Mouse (Mus musculus) yolk sac, embryonic 10.5 days (tissue): ENCODE results near the gene Aifm2.
A peak's percentile ranks its signal among the peaks of the same experiment; 100 is the strongest.

Experiments
- DNase-seq: peaks from one replicate; pipeline ENCODE4 v3.0.0-alpha.2; 2017; ENCODE audit warnings: low spot score

The Aifm2 gene

DNA sequence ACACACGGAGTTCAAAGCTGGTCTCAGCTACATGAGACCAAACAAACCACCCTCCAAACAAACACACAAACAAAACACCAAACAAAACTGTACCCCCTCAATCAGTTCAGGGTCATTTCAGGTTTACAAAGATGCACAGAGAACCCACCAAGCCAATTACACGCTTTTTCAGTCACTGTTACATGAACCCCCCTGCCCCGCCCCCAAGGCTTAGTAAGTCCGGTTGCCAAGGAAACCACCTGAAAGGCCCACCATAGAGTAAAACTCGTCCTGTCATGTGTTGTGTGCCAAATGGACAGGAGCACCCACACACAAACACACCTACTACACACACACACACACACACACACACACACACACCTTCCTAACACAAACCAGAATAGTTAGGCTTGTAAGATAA is 50.5 kb downstream of the Aifm2 start:
- no peak for DNase-seq

DNA sequence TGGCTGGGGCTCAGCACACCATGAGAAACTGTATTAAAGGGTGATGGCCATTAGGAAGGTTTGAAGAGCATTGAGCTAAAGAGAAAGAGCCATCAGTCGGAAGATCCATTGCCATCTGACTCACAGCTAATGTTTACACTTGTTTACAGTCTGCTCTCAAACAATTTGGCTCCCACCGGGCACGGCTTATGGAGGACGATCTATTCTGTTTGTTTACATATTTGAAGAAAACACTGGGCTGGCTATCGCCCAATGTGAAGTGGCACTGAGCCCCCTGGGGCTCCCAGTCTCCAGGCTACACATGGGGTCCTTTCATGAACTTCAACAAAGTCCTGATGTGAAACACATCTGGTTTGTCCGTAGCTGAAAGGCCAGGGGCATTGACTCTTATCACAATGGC is 51.7 kb downstream of the Aifm2 start:
- DNase-seq = no peak

DNA sequence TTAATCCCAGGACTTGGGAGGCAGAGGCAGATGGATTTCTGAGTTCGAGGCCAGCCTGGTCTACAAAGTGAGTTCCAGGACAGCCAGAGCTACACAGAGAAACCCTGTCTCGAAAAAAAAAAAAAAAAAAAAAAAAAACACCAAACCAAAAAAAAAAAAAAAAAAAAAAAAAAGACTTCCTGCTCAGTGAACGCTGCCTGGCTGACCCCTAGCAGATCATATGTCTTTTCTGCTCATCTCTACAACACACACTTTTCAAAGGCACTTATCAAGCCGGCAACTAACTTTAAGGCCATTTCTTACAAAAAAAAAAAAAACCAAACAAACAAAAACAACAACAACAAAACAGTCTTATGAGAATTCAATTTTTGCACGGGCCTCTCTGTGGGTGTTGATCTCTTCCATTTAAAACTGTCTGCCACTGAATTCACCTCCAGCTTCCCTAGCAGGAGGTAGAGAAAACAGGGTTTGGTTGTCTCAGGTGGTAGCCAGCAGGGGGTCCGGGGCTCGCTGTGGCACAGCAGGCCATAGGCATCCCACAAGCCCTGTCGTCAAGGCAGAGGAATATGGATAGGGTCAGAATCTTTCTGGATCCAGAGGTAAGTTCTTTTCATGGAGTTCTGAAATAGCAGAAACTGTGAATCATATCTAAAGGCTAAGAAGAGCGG is 66.5 kb downstream of the Aifm2 start:
- DNase-seq = no peak

- peak; percentile 44 for DNase-seq
Measured at GRCm38 (mm10) chr10:61782799-61783611, 67.9 kb downstream of the Aifm2 start.

- peak; percentile 71 for DNase-seq
Measured at GRCm38 (mm10) chr10:61783621-61784251, 68.7 kb downstream of the Aifm2 start, which contains the start of gene H2afy2. H2afy2 (minus strand) TSS chr10:61784147.

DNA sequence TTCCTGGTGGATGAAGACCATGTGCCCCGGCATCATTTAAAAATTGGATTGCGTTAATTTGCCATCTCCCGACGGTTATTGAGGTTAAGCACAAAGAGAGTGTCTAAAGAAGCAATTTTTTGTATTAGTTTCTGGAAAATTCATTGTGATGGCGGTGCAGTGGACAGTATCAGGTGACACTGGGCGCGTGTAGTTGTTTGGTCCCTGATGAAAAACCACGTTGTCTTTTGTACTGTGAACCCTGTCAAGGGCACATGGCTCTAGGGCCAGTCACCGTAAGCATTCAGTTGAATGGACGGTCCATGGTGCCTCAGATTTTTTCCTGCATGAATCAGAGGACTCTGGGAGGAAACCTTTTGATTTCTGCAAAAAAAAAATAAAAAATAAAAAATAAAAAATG is 69.4 kb downstream of the Aifm2 start:
- DNase-seq = no peak

GRCm38 (mm10) chr10:61787541-61788313 is 72.7 kb downstream of the Aifm2 start:
- no peak for DNase-seq

GRCm38 (mm10) chr10:61788499-61788898 is 73.4 kb downstream of the Aifm2 start:
- no peak for DNase-seq
